In genomic region chr3:96040663-96041006, GRCm38 (mm10) we compare ENCODE assay signal across 29 mouse cellular contexts. TPM values are rescaled to one million over a fixed set of nuclear protein-coding genes. Genes with fewer than 3 reads are reported as not detected.
DNase-seq lines count a peak whose midpoint lies in the region; ATAC-seq lines count a peak whose summit lies in the region.
"Had no signal": no experiment of that assay in that cellular context is flagged by ENCODE, and none has a peak within 500 bp of the region (broad histone marks: within the 10 kb centered on the region; RNA-seq: fewer than 3 reads in every experiment).

No protein-coding gene starts in this region.

- H3K4me2 ChIP-seq in intestine, embryonic 14.5 days (ENCODE audit: low read length), result no peak overlapping the region
- no peak overlapping the region for H3K4me2 ChIP-seq in intestine, embryonic 15.5 days (replicated peaks)
- no peak overlapping the region for H3K4me2 ChIP-seq in forebrain, embryonic 11.5 days (ENCODE audit: low read depth, low read length, severe bottlenecking)
- H3K4me2 ChIP-seq: embryonic facial prominence, embryonic 15.5 days; heart, embryonic 12.5 days; limb, embryonic 12.5 days; liver, embryonic 15.5 days; lung, embryonic 14.5 days; midbrain, embryonic 15.5 days; stomach, embryonic 15.5 days had no signal

- no peak for ATAC-seq in intestine, embryonic 14.5 days (replicated peaks; ENCODE audit: low FRiP score, low TSS enrichment, low read depth)
- no peak for ATAC-seq in intestine, embryonic 15.5 days
- ATAC-seq in forebrain, embryonic 11.5 days (replicated peaks; ENCODE audit: low FRiP score), result no peak
- no peak for ATAC-seq in cerebellum, adult (ENCODE audit: insufficient number of reproducible peaks, low FRiP score, low TSS enrichment)
- ATAC-seq: forebrain, embryonic 14.5 days; hindbrain, postnatal 0 days; midbrain, embryonic 15.5 days had no signal

- peak; percentile 12 for DNase-seq in intestine, embryonic 14.5 days (ENCODE audit: low spot score)
- peak; percentile 74 for DNase-seq in CD4-positive helper T cell, adult 2 months (ENCODE audit: low read depth, low spot score)
- DNase-seq in CD8-positive naive resting alpha-beta T cell, adult 2 months (ENCODE audit: low read depth in 2 of 2, low spot score in 2 of 2), result peak; percentile 26 to 65
- DNase-seq in induced T-regulatory cell, adult 2 months (ENCODE audit: low read depth), result peak; percentile 55
- DNase-seq in embryo, embryonic 11 days, result no peak
- DNase-seq in forebrain, embryonic 11.5 days (ENCODE audit: low spot score), result no peak
- DNase-seq: adrenal gland, postnatal 14 days; cerebellum, adult 11-12 months; cerebellum, adult 9-11 months; gastrocnemius, adult 2 months; gastrocnemius, postnatal 36 days; heart, adult 18-20 months; kidney, adult 18-20 months; lung, embryonic 14.5 days; lung, postnatal 14 days had no signal

- H3K9ac ChIP-seq in intestine, embryonic 14.5 days (ENCODE audit: low read length), result no peak overlapping the region
- H3K9ac ChIP-seq in intestine, embryonic 15.5 days, result no peak overlapping the region
- no peak overlapping the region for H3K9ac ChIP-seq in forebrain, embryonic 11.5 days (ENCODE audit: low read length)
- H3K9ac ChIP-seq: embryonic facial prominence, embryonic 15.5 days; heart, embryonic 12.5 days; limb, embryonic 12.5 days; liver, embryonic 15.5 days; lung, embryonic 14.5 days; midbrain, embryonic 15.5 days; stomach, embryonic 15.5 days had no signal

- no peak overlapping the region for H3K4me3 ChIP-seq in intestine, embryonic 14.5 days (ENCODE audit: low read depth, low read length)
- no peak overlapping the region for H3K4me3 ChIP-seq in intestine, embryonic 15.5 days (replicated peaks)
- H3K4me3 ChIP-seq in forebrain, embryonic 11.5 days (ENCODE audit: low read depth, low read length), result no peak overlapping the region
- H3K4me3 ChIP-seq: embryonic facial prominence, embryonic 10.5 days; embryonic facial prominence, embryonic 15.5 days; gastrocnemius, adult 2 months; heart, embryonic 12.5 days; hindbrain, embryonic 10.5 days; limb, embryonic 12.5 days; liver, embryonic 15.5 days; midbrain, embryonic 10.5 days; midbrain, embryonic 15.5 days; stomach, embryonic 15.5 days had no signal

- H3K4me1 ChIP-seq in intestine, embryonic 14.5 days (replicated peaks; ENCODE audit: control insufficient read depth, insufficient read depth, low read length), result no peaks in the 10 kb centered on the region
- no peaks in the 10 kb centered on the region for H3K4me1 ChIP-seq in intestine, embryonic 15.5 days (replicated peaks)
- no peaks in the 10 kb centered on the region for H3K4me1 ChIP-seq in forebrain, embryonic 11.5 days (replicated peaks; ENCODE audit: control insufficient read depth, insufficient read depth, low read length)
- H3K4me1 ChIP-seq: embryonic facial prominence, embryonic 10.5 days; embryonic facial prominence, embryonic 15.5 days; hindbrain, embryonic 10.5 days; limb, embryonic 12.5 days; liver, embryonic 15.5 days; midbrain, embryonic 10.5 days; midbrain, embryonic 15.5 days; stomach, embryonic 15.5 days had no signal

- no peaks in the 10 kb centered on the region for H3K27me3 ChIP-seq in intestine, embryonic 14.5 days (replicated peaks; ENCODE audit: control insufficient read depth, insufficient read depth, low read length)
- H3K27me3 ChIP-seq in intestine, embryonic 15.5 days (replicated peaks), result no peaks in the 10 kb centered on the region
- H3K27me3 ChIP-seq in forebrain, embryonic 11.5 days (ENCODE audit: control insufficient read depth, insufficient read depth, low read length), result no peaks in the 10 kb centered on the region
- H3K27me3 ChIP-seq: embryonic facial prominence, embryonic 15.5 days; heart, embryonic 12.5 days; limb, embryonic 12.5 days; liver, embryonic 15.5 days; midbrain, embryonic 15.5 days; stomach, embryonic 15.5 days had no signal

- peaks cover 12% of the 10 kb centered on the region for H3K36me3 ChIP-seq in intestine, embryonic 14.5 days (ENCODE audit: control insufficient read depth, insufficient read depth, low read length)
- H3K36me3 ChIP-seq in intestine, embryonic 15.5 days, result peaks cover 4% of the 10 kb centered on the region; the same call in 1 of the 2 replicates
- no peaks in the 10 kb centered on the region for H3K36me3 ChIP-seq in forebrain, embryonic 11.5 days (ENCODE audit: control insufficient read depth, insufficient read depth, low read length)

- H3K27ac ChIP-seq in intestine, embryonic 14.5 days (ENCODE audit: low read depth), result no peak overlapping the region
- H3K27ac ChIP-seq in intestine, embryonic 15.5 days, result no peak overlapping the region
- no peak overlapping the region for H3K27ac ChIP-seq in forebrain, embryonic 11.5 days (ENCODE audit: low read depth, low read length)
- H3K27ac ChIP-seq: embryonic facial prominence, embryonic 10.5 days; embryonic facial prominence, embryonic 15.5 days; gastrocnemius, adult 2 months; hindbrain, embryonic 10.5 days; hindbrain, postnatal 0 days; limb, embryonic 12.5 days; liver, embryonic 15.5 days; midbrain, embryonic 10.5 days; midbrain, embryonic 15.5 days; stomach, embryonic 15.5 days had no signal

- H3K9me3 ChIP-seq in intestine, embryonic 14.5 days (ENCODE audit: control insufficient read depth, low read length), result no peaks in the 10 kb centered on the region
- H3K9me3 ChIP-seq in intestine, embryonic 15.5 days, result no peaks in the 10 kb centered on the region
- no peaks in the 10 kb centered on the region for H3K9me3 ChIP-seq in forebrain, embryonic 11.5 days (ENCODE audit: control insufficient read depth, low read length)
- H3K9me3 ChIP-seq: embryonic facial prominence, embryonic 10.5 days; embryonic facial prominence, embryonic 15.5 days; G1E; heart, embryonic 12.5 days; hindbrain, embryonic 10.5 days; limb, embryonic 12.5 days; liver, embryonic 15.5 days; midbrain, embryonic 10.5 days; midbrain, embryonic 15.5 days; stomach, embryonic 15.5 days had no signal

- 81% methylated on average over 2 of the region's 2 CpGs for WGBS in intestine, embryonic 14.5 days
- WGBS in intestine, embryonic 15.5 days, result 94% methylated on average over 2 of the region's 2 CpGs
- WGBS in forebrain, embryonic 11.5 days, result 99% methylated on average over 2 of the region's 2 CpGs

RNA-seq across cellular contexts. Expression of gene Vps45, which starts 17.6 kb away (rescaled TPM):
- 20.6 and 25.8 TPM in 2 replicates for polyA plus RNA-seq in intestine, embryonic 14.5 days (2014; fragmentation: Nextera tagmentation; extraction: Ambion mirVana)
- 28.4 and 32.4 TPM in 2 replicates for polyA plus RNA-seq in intestine, embryonic 15.5 days (2015; fragmentation: Nextera tagmentation; extraction: Ambion mirVana)
- 20.3 and 24.8 TPM in 2 replicates for polyA plus RNA-seq in forebrain, embryonic 11.5 days (2014; fragmentation: Nextera tagmentation; extraction: Ambion mirVana)

RNA-seq across cellular contexts. Expression of gene Plekho1, which starts 44.8 kb away (rescaled TPM):
- 33.3 and 35.0 TPM in 2 replicates for polyA plus RNA-seq in intestine, embryonic 14.5 days (2014; fragmentation: Nextera tagmentation; extraction: Ambion mirVana)
- 28.0 and 30.1 TPM in 2 replicates for polyA plus RNA-seq in intestine, embryonic 15.5 days (2015; fragmentation: Nextera tagmentation; extraction: Ambion mirVana)
- 82.5 and 85.6 TPM in 2 replicates for polyA plus RNA-seq in forebrain, embryonic 11.5 days (2014; fragmentation: Nextera tagmentation; extraction: Ambion mirVana)

Comparison
In these comparisons a context has a peak if more than half of its experiments do, and no peak if none do; other contexts are left out.
1. DNase-seq: peak in intestine, embryonic 14.5 days (single experiment), CD4-positive helper T cell, adult 2 months (single experiment), CD8-positive naive resting alpha-beta T cell, adult 2 months (2 of 2) and induced T-regulatory cell, adult 2 months (single experiment); none in embryo, embryonic 11 days (single experiment) and forebrain, embryonic 11.5 days (single experiment).